Mouse (Mus musculus) brown adipose tissue, adult 24 weeks (tissue): ENCODE data around the gene Serpinb1a. TPM values are rescaled to one million over a fixed set of nuclear protein-coding genes. Genes with fewer than 3 reads are reported as not detected.

Experiments
- H3K27ac ChIP-seq: fragments of 200-500 bp; replicated peaks from 2 replicates; pipeline ENCODE4 v1.5.1; 2012; ENCODE audit warnings: low read depth, mild to moderate bottlenecking, low read length
- H3K4me1 ChIP-seq: fragments of 200-500 bp; 2 replicates; pipeline ENCODE4 v1.6.1; 2012; ENCODE audit warnings: low read length, mixed read lengths; ENCODE audit not compliant: control insufficient read depth, insufficient read depth, insufficient read length
- H3K4me3 ChIP-seq: fragments of 200-500 bp; 2 replicates; pipeline ENCODE4 v1.5.1; 2012; ENCODE audit warnings: low read depth, mild to moderate bottlenecking, low read length, moderate library complexity; ENCODE audit not compliant: insufficient read depth
- polyA plus RNA-seq: library from polyadenylated mRNA; stranded (reverse); fragments of >200 nt; gene quantifications from 2 replicates; pipeline ENCODE4 v1.2.4, GENCODE M21; 2012; ENCODE audit not compliant: missing spikeins, insufficient read depth, insufficient read length

The Serpinb1a gene
- polyA plus RNA-seq, 1 experiment = 2.0 TPM

DNA sequence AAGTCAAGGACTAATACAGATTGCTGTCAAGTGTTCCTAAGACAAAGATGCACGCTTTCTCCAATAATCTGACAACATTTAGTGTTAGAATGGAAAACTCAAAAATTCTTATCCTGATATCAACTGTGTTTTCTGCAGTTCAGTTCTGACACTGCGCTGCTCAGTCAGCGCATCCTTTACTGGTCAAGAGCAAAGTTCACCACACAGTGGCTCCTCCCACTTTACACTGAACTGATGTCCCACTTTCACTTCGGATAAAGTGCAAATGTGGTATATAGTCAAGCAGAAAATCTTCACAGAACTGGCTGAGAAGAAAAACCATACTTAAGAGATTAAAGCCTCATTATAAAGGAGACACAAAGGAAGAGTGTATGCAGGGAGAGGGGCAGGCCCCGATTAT, 55.8 kb downstream of the Serpinb1a start:
- Histone ChIP-seq H3K4me1 (no peaks in the 10 kb centered on the region; the same call in 1 of the 2 replicates), H3K4me3 (no peak overlapping the region), H3K27ac (no peak overlapping the region)

DNA sequence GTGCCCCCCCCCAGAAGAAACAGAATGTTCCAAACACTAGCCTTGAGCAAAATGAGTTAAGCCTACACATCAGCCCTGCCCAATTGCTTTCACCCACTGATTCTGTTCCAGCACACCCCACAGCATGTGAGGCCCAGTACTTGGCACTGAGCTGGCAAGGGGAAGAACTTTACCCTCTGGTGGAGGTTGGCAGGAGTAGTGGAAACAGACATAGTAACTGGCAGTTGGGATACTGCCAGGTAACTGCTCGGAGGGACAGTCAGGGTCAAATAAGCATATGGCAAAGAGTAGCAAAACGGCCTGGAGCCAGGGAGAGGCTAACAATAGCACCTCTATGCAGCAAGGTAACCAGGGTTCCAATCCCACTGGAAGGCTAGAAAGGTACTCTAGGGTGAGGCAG, 56.4 kb downstream of the Serpinb1a start:
- H3K4me3 ChIP-seq = no peak overlapping the region
- H3K4me1 ChIP-seq = no peaks in the 10 kb centered on the region; the same call in 1 of the 2 replicates
- no peak overlapping the region for H3K27ac ChIP-seq

Other genes starting within 250 kb of the Serpinb1a start
- gene Mylk4, start 67.2 kb downstream of the Serpinb1a start, polyA plus RNA-seq = 2.5 and 11.1 TPM in 2 replicates
- 4.9 and 8.0 TPM in 2 replicates for gene Wrnip1, start 49.1 kb downstream of the Serpinb1a start, polyA plus RNA-seq
- gene D930007J09Rik, start 48.3 kb downstream of the Serpinb1a start, polyA plus RNA-seq = not detected in 2 replicates
- gene Serpinb1c, start 47.0 kb upstream of the Serpinb1a start, polyA plus RNA-seq = not detected in 2 replicates
- 1.2 and 2.9 TPM in 2 replicates for gene Serpinb6b, start 114.0 kb upstream of the Serpinb1a start, polyA plus RNA-seq
- gene Serpinb9, start 152.1 kb upstream of the Serpinb1a start, polyA plus RNA-seq = 6.1 and 9.8 TPM in 2 replicates
- gene Serpinb9b, start 176.2 kb upstream of the Serpinb1a start, polyA plus RNA-seq = not detected in 2 replicates
- not detected in 2 replicates for gene Serpinb1b, start 227.4 kb upstream of the Serpinb1a start, polyA plus RNA-seq